Mouse (Mus musculus) midbrain, embryonic 14.5 days (tissue): ENCODE data around the gene Zfp969. TPM values are rescaled to one million over a fixed set of nuclear protein-coding genes. Genes with fewer than 3 reads are reported as not detected.
"Not testable (repeated sequence)": the region's sequence is repeated elsewhere in the genome, so short reads cannot be mapped to it uniquely, and the experiment has no call there.

ENCODE experiments used
- ATAC-seq: fragments of 200-750 bp; cut with Nextera tagmentation; 2 replicates; pipeline ENCODE4 v1.8.0; 2017; ENCODE audit warnings: moderate number of reproducible peaks, moderate library complexity; ENCODE audit not compliant: low FRiP score, low TSS enrichment
- DNase-seq: peaks from one replicate; pipeline ENCODE4 v3.0.0-alpha.2; 2015
- H3K27ac ChIP-seq: fragments of 300-500 bp; sonication (generic); replicated peaks from 2 replicates; pipeline ENCODE4 v1.5.1; 2014; ENCODE audit warnings: mild to moderate bottlenecking, low read depth, low read length, moderate library complexity
- H3K27me3 ChIP-seq: fragments of 300-500 bp; sonication (generic); 2 replicates; pipeline ENCODE4 v1.6.1; 2014; ENCODE audit warnings: low read length, control low read depth, mixed read lengths; ENCODE audit not compliant: control insufficient read depth, insufficient read depth
- H3K36me3 ChIP-seq: fragments of 300-500 bp; sonication (generic); 2 replicates; pipeline ENCODE4 v1.6.1; 2014; ENCODE audit warnings: low read length, control low read depth; ENCODE audit not compliant: control insufficient read depth, insufficient read depth
- H3K4me1 ChIP-seq: fragments of 300-500 bp; sonication (generic); 2 replicates; pipeline ENCODE4 v1.6.1; 2014; ENCODE audit warnings: mild to moderate bottlenecking, antibody characterized with exemption, low read length, control low read depth; ENCODE audit not compliant: control insufficient read depth, insufficient read depth
- H3K4me2 ChIP-seq: fragments of 300-500 bp; sonication (generic); 2 replicates; pipeline ENCODE4 v1.6.1; 2014; ENCODE audit warnings: mild to moderate bottlenecking, low read length, moderate library complexity
- H3K4me3 ChIP-seq: fragments of 300-500 bp; sonication (generic); replicated peaks from 2 replicates; pipeline ENCODE4 v1.5.1; 2014; ENCODE audit warnings: low read depth, low read length
- H3K9ac ChIP-seq: fragments of 300-500 bp; sonication (generic); replicated peaks from 2 replicates; pipeline ENCODE4 v1.6.1; 2014; ENCODE audit warnings: mild to moderate bottlenecking, low read length, moderate library complexity
- H3K9me3 ChIP-seq: fragments of 300-500 bp; sonication (generic); 2 replicates; pipeline ENCODE4 v1.6.1; 2016; ENCODE audit warnings: low read length, control low read depth, mixed read lengths; ENCODE audit not compliant: control insufficient read depth
- whole genome bisulfite sequencing: fragments of 180-500 bp; shearing (Covaris S2); extraction: QIAGEN DNeasy Blood & Tissue Kit; methylation state at CpG from one replicate; pipeline ENCODE4 v1.1.7; 2014; 5-methylcytosine and 5-hydroxymethylcytosine counted together
- polyA plus RNA-seq: library from polyadenylated mRNA; unstranded; fragments of >200 nt; fragmentation: Nextera tagmentation; extraction: Ambion mirVana; gene quantifications from 2 replicates; pipeline ENCODE4 v1.2.1, GENCODE M21; 2014

Zfp969 gene
- 10.5 and 14.2 TPM in 2 replicates for polyA plus RNA-seq

DNA sequence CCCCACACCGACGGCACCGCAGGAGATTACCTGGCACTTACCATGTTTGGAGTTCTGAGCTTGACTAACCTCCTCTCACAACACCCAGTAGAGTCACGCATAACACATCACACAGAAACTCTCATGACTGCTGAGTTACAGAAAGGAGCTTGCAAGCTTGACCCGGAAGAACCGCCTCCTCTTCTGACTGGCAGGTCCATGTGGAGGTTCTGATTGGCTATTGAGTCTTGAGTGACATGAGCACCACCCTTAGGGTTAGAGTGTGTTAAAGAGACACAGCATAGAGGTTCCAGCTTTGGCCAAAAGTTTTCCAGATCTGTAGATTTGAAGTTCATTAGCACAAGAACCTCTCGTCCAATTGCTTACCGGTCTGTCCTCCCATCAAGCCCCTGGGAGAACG lies at the start of gene Zfp969:
TSS of gene Zfp969 (minus strand) at position 101 of the 400 bp plus-strand sequence.
- not testable (repeated sequence) for H3K36me3 ChIP-seq, H3K9ac ChIP-seq, H3K27ac ChIP-seq, H3K4me1 ChIP-seq, H3K4me3 ChIP-seq, H3K4me2 ChIP-seq, ATAC-seq, H3K9me3 ChIP-seq, DNase-seq, H3K27me3 ChIP-seq
- WGBS: no CpG with 5 or more reads among the region's 9 CpGs

DNA sequence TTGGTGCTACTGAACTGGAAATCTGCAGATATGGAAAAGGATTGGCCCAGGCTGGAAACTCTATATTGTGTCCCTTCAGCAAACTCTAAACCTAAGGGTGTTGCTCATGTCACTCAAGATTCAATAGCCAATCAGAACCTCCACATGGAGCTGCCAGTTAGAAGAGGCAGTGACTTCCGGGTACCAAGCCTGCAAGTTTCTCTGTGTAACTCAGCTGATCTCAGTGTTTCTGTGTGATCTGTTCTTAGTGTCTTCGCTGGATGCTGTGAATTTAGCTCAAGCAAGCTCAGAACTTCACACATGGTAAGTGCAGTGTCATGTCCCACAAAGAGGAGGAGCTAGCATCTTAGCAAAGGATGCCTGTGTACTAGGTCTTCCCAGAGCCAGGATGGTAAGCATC lies 37.8 kb upstream of the Zfp969 start, which contains the start of gene Gm2007:
TSS of gene Gm2007 (plus strand) at position 301 of the 400 bp plus-strand sequence.
- DNase-seq, H3K4me1 ChIP-seq, H3K27ac ChIP-seq, H3K4me2 ChIP-seq, H3K4me3 ChIP-seq, H3K9me3 ChIP-seq, ATAC-seq, H3K9ac ChIP-seq, H3K27me3 ChIP-seq, H3K36me3 ChIP-seq: not testable (repeated sequence)
- no CpG with 5 or more reads among the region's 2 CpGs for WGBS

DNA sequence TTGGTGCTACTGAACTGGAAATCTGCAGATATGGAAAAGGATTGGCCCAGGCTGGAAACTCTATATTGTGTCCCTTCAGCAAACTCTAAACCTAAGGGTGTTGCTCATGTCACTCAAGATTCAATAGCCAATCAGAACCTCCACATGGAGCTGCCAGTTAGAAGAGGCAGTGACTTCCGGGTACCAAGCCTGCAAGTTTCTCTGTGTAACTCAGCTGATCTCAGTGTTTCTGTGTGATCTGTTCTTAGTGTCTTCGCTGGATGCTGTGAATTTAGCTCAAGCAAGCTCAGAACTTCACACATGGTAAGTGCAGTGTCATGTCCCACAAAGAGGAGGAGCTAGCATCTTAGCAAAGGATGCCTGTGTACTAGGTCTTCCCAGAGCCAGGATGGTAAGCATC lies 59.8 kb downstream of the Zfp969 start, which contains the start of gene Gm11007:
TSS of gene Gm11007 (plus strand) at position 301 of the 400 bp plus-strand sequence.
- not testable (repeated sequence) for H3K36me3 ChIP-seq, H3K27me3 ChIP-seq, H3K4me1 ChIP-seq, H3K9me3 ChIP-seq, ATAC-seq, H3K4me3 ChIP-seq, H3K4me2 ChIP-seq, H3K9ac ChIP-seq, DNase-seq, H3K27ac ChIP-seq
- WGBS: no CpG with 5 or more reads among the region's 2 CpGs

Other genes with a start within 250 kb of the Zfp969 start
- 7.5 and 9.1 TPM in 2 replicates for gene Zfp965, start 233.7 kb downstream of the Zfp969 start, polyA plus RNA-seq
- gene Gm11007, start 59.7 kb downstream of the Zfp969 start, polyA plus RNA-seq: not detected in 2 replicates
- gene Gm2007, start 37.9 kb upstream of the Zfp969 start, polyA plus RNA-seq: not detected in 2 replicates
- 2.8 TPM in 1 of 2 replicates, not detected in the other for gene Gm14288, start 97.4 kb upstream of the Zfp969 start, polyA plus RNA-seq
- gene Gm6710, start 165.6 kb upstream of the Zfp969 start, polyA plus RNA-seq: 30.3 and 33.5 TPM in 2 replicates
- gene Zfp966, start 227.5 kb upstream of the Zfp969 start, polyA plus RNA-seq: 2.5 and 3.2 TPM in 2 replicates